Mouse (Mus musculus): ENCODE data around the gene Rftn1.

Gene Rftn1

DNA sequence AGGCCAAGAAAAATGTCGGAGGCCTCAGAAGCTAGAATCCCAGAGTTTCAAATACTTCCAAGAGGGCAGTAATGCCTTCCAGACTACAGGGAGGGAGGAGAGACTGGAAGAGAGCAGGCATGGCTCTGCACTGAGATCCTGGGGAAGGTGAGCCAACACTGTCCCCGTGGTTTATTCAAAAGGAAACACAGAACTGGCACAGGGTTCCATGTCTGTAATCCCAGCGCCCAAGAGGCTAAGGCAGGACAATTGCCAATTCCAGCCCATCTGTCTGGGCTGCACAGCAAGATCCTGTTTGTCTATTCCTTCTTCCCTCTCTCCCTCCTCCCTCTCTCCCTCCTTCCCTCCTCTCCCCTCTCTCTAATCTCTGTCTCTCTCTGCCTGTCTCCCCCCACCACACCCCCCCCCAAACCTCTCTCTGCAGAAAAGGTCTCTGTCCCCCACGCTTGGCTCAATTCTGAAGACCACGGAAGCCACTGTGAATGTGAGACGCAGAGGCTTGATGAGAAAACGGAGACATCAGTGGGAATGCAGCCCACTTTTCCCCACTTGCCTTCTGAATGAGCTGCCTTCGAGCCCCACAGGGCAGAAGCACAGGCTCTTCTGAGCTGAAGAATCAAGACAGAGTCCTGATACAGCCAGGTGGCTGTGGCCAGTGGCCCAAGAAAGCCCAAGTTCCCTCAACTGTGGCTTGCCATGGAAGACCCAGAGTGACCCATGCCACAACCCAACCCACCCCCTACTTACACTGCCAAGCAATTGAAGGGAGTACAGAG, 8.8 kb upstream of the Rftn1 start:
- no peak for DNase-seq

DNA sequence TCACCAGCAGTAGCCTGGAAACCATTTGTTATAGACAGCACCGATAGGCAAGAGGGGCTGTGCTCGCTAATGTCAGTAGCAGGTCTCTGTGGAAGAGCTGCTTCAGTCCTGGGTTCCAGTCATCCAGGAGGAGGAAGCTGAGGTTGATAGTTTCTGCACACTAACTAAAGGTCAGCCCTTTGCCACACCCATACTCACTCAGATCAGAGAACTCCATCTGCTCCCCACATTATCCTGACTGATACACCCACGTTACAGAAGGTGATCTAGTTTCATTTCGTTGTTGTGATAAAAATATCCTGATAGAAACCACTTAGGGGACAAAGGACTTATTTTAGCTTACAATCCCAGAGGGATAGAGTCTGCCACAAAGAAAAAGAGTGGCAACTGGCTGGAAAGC, 7.1 kb upstream of the Rftn1 start:
- no peak for DNase-seq

DNA sequence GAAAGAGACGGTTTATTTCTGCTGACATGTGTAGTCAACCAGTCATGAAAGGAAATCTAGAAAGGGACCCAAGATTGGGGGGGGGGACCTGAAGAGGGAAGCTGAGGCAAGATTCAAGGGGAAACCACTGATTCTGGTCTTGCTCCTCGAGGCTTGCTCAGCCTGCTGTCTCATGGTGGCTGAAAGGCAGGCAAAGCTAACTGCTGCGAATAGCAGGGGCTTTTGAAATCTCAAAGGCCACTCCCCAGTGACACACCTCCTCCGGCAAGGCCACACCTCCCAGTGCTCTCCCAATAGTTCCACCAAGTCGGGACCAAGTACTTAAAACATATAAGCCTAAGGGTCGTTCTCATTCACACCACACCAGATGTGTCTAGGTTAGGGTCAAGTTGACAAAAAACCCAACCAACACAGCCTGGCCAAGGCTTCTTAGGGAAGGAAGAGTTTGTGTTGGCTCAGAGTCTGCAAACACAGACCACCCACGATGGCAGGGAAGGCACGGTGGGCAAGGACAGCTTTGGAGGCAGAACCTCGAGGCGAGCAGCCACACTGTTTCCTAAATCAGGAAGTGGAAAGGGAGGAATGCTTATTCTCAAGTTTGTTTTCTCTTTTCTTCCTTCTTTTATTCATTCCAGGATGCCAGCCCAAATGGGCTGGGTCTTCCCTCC, 5.7 kb upstream of the Rftn1 start:
- no peak for DNase-seq

DNA sequence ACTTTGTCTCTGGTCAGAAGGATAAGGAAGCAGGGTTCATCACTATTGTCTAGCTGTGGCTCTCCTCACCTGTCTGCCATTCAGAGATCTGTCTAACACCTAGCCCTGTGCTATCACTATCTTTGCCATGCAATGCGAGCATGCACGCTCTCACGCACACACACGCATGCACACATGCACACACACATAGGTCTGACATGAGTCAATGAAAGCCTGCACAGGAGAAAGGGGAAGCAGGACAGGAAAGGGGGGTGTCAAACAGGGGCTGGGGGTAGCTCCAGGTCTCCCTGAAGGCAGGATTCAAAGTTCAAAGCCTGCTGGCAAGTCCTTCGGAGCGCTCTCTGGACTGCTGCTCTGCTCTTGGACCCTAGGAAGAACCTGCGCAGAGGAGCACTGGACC, 4.9 kb upstream of the Rftn1 start:
- DNase-seq, result no peak

DNA sequence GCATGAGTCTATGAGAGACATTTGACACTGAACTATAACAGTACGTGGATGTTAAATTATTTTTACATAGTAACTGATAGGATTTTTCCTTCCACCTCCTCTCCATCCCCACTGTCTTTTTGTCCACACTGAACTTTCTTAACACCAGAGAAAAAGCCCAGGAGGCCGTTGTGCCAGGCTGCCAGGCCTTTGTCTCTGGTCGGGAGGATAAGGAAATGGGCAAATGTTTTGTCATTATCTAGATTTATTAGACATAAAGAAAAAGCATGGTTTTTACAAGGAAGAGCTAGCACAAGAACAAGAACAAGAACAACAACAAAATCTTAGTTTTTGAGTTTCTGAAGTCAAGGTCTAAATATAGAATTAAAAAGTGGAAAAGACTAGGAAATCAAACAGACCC, 4.1 kb upstream of the Rftn1 start:
- DNase-seq, result no peak

DNA sequence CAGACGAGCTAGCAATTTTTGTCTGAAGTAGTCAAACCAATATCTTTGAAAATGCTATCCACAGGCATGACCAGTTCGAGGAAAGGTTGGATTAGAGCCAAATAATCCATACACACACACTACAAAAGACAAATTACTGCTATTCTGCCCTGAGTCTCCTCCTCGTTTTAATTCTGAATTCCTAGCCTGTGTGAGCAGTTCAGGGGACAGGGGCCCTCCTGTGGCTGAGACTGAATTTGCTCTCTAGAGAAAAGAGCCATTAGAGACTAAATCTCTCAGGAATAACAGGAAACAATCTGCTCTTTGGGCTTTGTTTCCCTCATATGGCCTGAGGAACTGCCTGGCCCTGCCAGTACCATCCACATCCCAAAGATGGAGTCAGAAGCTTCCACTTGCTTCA, 3.2 kb upstream of the Rftn1 start:
- DNase-seq, result peak; percentile 36

DNA sequence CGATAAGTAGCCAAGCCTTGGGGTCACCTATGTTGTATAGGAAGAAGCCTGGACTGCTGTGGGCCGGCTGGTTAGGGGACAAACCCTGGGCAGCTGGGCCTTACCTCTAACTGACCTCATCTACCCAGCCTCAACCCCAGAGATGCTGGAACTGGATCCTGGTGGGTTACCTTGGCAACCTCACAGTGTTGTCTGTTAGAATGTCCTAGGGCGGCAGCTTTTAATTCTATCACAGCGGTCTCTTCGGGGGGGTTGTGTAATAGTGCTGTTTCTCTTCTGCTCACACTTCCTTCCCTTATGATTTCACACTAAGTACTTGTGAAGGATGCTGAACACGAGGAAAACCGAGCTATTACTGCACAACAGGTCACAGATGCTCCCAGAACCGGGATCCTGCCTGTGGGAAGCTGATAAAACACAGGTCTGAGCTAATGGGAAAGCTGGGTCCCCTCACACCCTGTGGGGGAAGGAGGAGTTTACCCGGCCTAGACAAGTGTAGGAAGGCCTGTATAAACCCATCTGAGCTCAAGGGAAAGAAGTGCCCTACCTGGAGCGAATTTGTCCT, 2.0 kb upstream of the Rftn1 start:
- peak; percentile 20 for DNase-seq

DNA sequence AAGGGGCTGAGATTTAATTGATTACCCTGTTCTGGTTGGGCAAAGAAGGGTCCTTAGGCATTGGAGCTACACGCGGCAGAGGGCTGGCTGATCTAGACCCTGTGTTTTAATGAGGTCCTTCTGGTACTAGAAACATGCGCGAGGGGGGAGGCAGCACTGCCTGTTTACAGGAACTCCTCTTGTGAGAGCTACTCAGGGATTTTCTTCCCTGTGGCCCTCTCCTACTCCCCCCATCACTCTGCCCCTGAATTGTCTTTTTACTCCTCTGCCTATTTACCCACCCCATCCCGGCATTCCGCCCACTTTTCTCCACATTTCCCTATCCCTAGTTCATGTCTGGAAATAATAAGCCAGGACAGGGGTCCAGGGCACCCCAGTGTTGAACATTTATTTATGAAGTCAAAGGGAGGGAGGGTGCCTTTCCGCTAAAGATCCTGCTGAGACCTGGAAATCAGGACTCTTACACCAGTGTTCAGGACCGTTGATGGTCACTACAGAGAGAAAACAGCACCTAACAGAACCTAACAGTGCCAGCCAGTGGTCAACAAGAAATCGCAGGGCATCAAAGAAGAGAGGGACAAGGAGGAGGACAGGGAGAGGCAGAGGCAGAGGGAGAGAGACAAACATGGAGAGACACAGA, 964 bp upstream of the Rftn1 start:
- no peak for DNase-seq

DNA sequence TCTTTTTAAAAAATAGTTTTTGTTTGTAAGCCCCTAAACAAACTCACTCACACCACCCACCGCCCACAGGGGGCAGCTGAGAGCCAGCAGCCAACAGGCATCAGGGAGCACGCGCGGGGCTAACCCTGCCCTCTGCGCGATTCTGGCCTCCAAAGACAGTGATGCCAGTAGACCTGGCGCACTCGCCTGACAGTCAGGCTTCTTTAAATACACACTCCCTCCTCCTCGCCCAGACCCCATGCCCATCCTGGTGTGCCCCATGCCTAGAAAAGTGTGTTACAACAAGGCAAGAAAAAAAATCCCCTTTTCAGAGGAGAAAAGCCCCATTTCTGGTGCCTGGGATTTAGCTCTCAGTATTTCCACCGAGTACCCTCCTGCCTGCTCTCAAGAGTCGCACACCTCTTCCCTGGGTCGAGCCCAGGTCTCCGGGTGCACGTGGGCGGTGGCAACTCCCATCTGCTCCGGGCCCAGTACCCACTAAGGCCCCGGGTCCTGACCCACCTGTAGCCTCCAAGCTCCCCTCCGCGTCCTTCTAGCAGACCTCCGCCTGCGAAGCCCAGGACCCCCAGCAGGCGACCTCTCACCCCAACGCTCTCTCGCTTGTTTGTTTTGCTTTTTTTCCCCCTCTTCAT, 977 bp downstream of the Rftn1 start:
- peak; percentile 85 for DNase-seq

DNA sequence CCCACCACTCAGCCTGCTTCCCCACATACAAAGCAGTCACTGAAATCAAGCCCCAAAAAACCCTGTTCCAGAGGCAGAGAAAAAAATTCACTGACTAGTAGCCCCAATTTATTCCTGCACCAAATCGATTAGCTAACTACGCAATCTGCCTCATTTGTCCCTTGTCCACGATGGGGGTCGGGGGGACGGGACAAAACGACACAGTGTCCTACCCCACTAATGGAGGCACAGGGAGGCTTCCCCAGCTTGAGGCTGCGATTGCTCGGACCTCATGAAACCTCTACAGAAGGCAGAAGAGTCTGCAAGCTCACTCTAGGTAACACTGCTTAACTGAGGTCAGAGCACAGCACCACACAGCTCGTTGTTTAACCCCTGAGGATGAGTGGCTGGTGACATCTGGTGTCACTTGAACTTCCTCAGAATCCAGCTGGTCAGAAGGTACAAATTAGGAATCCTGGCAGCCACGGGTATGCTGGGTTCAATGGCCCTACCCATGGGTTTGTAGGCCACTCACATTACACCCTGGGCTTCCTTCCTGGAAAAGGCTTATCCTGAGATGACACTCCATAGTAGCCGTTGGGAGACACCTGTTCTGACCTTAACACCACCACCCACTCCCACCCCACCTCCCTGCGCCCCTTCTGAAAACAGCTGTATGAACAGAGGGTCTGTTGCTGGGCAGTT, 1.7 kb downstream of the Rftn1 start:
- no peak for DNase-seq

DNA sequence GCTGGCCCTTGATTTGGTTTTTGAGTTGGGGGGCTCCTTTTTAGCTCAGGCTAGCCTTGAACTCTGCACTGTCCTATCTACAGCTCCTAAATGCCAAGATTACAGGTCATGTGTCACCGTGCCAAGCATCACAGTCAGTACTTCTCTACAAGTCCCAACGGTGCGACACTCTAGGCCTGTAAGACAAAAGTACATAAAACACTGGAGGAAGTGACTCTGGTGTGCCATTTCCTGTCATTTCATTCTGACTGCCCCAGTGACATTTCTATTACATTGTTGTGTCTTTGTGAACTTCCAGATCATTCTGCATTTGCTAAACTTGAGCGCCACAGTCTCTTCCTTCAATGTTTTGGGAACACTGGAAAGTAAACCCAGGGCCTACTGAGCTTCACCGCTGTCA, 4.9 kb downstream of the Rftn1 start:
- no peak for DNase-seq

DNA sequence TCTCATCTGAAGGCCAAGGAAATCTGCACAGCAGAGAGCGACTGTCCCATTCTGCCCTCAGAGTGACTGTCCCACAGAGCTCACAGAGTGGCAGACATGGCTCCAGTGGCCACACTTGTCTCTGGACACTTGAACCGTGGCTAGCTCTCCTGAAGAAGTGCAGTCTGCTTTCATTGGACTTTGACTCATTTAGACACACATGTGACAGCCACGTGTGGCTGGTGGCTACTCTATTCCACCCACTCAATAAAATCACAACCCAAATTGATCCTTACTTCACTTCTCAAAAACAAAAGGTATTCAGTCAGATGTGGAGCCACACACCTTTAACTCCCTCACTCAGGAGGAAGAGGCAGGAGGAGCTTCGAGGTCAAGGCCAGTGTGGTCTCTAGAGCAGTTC, 5.4 kb downstream of the Rftn1 start:
- DNase-seq, result no peak

DNA sequence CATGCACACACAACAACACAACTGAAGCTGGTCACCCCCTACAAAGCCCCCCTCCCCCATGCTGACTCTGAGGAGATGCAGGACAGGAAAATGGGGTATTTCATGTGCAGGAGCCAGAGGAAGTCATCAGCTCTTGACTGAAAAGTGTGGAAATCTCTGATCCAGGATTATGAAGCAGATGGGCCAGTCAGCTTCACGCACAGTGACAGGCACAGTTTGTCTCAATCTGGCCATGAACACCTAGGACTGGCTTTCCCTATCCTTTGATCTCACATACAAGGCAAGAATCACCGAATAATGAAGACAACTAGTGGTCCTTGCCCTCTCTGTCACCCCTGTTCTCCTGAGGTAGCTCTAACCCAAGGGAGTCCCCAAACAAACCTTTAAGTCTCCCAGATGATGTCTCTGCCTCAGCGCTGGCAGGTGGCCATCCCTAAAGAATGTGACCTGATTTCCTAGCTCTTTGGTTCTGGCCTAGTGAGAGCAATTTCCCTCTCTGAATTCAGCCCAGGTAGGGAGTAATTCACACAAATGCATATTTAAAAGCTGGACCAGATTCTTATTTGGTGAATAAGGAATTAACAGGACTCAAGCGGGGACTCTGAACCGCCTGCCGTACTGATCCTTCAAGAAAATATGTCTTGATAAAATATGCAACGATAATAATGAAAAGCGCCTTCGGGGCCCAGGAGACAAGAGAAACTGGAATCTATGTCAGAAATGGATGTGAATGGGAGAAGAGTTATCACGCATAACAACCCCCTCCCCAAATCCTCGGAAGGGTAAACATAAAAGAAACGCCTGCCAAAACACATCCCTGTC, 6.0 kb downstream of the Rftn1 start:
- DNase-seq, result no peak

DNA sequence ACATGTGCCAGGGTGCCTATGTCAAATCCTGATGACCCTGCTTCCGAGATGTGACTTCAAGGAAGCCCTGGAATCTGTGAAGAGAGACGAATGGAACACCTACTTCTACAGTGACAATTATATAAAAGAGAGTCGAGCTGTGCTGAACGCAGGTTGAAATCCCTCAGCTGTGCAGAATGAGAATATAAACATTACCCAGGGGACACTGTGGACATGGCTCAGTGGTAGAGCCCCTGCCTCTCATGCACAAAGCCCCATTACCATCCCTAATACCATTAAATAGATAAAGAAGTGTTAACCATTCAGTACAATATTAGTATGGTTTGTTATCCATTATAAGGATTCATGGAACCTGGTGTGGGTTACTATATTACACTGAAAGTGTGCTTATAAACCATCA, 7.2 kb downstream of the Rftn1 start:
- no peak for DNase-seq

DNA sequence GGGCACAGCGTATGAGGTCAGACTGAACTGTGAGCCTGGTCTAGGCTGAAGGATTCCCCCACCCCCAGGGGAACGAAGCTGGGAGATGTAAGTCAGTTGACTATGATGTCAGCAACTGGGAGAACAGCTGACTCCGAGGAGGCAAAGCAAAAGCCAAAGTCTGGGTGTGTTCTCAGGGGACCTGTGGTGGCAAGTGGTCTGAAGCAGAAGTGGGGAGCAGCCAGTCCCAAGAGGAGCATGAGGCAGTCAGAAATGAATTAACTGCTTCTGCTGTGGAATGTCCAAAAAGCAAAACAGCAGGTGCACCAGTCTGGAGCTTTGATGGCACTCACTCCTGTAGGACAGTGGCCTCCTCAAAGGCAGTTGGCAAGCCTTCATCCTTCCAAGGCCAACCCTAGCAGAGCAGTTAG, 7.9 kb downstream of the Rftn1 start:
- peak; percentile 38 for DNase-seq

DNA sequence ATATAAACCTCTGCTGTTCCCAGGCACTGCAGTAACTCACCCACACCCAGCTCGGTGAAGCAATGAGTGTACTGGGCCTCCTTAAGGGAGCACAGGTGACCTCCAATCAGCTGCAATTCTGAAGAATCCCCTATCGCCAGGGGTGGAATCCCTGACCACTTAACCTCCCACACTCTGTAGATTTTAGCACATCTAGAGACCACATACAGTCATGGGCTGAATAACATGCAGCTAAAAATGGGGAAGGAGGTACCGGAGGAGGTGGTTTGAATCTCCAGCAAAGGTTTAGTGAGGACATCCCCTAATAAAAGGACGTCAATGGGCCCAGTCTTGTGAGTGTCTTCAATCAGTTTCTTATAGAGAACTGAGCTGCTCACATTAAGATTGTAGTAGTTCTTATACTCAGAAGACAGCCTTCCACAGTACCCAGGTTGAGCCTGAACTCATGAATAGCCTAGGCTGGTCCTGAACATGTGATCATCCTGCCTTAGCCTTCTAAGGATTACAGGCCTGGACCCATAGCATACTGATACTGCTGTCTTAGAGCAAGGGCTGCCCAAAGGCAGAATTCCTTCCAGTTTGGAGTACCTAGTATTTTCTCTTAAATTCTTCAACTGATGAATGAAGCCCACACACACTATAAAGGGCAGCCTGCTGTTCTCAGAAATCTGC, 9.4 kb downstream of the Rftn1 start:
- DNase-seq, result no peak

DNA sequence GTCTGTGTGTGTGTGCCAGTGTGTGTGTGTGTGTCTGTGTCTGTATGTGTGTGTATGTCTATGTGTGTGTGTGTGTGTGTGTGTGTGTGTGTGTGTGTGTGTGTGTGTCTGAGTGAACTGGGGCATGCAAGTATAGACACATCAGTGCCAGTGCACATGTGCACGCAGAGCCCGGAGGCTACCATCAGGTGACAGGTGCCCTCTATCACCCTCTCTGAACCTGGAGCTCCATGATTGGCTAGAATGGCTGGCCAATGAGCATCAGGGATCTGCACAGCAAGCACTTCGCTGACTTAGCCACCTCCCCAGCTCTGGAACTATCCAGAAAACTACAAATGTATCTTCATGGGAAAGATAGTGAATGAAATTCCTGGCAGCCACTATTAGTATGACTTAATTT, 16.7 kb downstream of the Rftn1 start:
- DNase-seq, result no peak

DNA sequence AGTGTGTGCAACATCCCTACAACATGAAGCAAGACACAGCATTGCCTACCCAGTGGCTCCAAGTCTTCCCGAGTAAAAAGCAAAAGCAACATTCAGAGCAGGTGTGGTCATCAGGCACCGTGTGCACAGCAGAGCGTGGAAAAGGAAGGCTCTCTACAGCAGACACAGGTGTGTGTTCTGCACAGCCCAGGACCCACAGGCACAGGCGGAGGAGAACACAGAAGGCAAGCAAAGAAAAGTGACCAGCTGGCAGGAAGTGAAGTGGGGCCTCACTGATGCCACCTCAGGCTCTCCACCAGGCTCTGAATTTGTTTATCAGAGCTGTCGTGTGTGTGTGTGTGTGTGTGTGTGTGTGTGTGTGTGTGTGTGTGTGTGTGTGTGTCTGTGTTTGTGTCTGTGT, 17.1 kb downstream of the Rftn1 start:
- DNase-seq, result no peak

DNA sequence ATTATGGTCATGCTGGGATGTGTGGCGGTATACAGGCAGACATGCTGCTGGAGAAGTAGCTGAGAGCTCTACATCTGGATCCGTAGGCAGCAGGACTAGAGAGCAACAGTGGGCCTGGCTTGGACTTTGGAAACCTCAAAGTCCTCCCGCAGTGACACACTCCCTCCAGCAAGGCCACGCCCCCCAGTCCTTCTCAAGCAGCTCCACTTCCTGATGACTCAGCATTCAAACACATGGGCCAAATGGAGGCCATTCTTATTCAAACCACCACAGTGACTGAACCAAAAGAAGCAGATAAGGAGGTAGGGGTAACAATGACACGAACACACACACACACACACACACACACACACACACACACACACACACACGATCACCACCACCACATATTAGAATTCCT, 17.7 kb downstream of the Rftn1 start:
- no peak for DNase-seq

DNA sequence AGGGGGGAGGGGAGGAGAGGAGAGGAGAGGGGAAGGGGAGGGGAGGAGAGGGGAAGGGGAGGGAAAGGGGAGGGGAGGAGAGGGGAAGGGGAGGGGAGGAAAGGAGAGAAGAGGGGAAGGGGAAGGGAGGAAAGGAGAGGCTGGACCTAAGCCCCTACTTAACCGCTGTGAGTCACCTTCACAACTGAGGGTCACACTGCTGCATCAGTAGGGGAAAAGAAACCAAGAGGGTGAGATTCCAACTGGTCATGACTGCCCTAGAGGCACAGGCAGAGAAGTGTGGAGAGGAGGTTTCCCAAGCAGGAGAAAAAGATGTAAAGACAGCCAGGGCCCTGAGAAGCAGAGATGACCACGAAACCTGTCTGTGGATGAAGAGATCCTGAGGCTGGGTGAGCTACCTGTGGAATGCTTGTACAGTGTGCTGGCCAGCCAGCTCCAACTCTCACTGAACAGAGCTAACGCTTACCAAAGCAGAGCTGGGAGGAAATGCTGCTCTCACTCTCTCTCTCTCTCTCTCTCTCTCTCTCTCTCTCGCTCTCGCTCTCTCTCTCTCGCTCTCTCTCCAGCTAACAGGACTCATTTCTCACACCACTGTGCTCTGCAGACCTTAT, 19.4 kb downstream of the Rftn1 start:
- DNase-seq, result no peak

DNA sequence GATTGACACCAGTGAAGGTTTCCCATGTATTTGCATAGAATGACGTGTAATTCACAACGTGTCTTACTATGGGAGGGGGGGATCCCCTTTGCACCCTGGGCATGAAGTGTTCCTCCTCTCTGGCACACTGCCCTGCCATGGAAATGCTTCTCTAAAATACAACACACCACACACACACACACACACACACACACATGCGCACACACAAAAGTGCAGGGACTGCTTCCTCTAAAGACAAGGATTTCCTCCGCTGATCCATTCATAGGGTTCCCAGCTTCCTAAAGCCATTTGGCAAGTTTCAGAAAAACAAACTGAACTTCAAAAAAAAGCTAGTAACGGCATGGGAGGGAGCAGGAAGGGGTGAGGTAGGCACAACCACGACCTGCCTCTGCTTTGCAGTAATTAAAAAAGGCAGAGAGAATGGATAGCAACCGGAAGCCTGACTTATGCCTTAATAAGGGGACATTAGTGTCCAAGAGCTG, 20.5 kb downstream of the Rftn1 start:
- DNase-seq, result peak; percentile 84

Data from lung, postnatal 36 days (tissue).